ENCODE assay signal across 24 mouse cellular contexts in the genomic region with DNA sequence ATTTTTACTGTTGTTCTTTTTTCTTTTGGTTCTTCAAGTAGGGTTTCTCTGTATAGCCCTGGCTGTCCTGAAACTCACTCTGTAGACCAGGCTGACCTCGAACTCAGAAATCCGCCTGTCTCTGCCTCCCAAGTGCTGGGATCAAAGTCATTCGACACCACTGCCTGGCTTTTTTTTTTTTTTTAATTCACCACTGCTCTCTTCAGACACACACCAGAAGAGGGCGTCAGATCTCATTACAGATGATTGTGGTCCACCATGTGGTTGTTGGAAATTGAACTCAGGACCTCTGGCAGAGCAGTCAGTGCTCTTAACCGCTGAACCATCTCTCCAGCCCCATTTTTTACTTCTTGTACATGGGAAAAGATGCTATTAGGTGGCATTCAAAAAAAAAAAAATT. TPM values are rescaled to one million over a fixed set of nuclear protein-coding genes. Genes with fewer than 3 reads are reported as not detected.
"Had no signal": no experiment of that assay in that cellular context is flagged by ENCODE, and none has a peak within 500 bp of the region (broad histone marks: within the 10 kb centered on the region; RNA-seq: fewer than 3 reads in every experiment).

No protein-coding gene starts in this region.

RNA-seq across cellular contexts. Expression of a gene that starts 11.1 kb away (rescaled TPM):
- total RNA-seq: common myeloid progenitor, adult 5-6 weeks; gastrocnemius, adult 18-20 months; gastrocnemius, adult 2 months; gastrocnemius, adult 8-10 months; gastrocnemius, postnatal 10 days; gastrocnemius, postnatal 14 days; gastrocnemius, postnatal 25 days; gastrocnemius, postnatal 36 days; gastrocnemius, postnatal 4 days; granulocyte monocyte progenitor cell, adult 5-6 weeks; heart, adult 18-20 months; heart, adult 2 months; heart, adult 8-10 months had no signal
- polyA plus RNA-seq: cortical plate, adult 2 months; embryonic facial prominence, embryonic 11.5 days; embryonic facial prominence, embryonic 12.5 days; embryonic facial prominence, embryonic 15.5 days; erythroblast, embryonic 14.5 days; forebrain, embryonic 10.5 days; forebrain, embryonic 11.5 days; forebrain, embryonic 12.5 days; frontal cortex, adult 2 months; gonadal fat pad, adult 2 months; heart, adult 2 months; heart, embryonic 10.5 days had no signal

RNA-seq across cellular contexts. Expression of a gene that starts 36.8 kb away (rescaled TPM):
- total RNA-seq: common myeloid progenitor, adult 5-6 weeks; granulocyte monocyte progenitor cell, adult 5-6 weeks had no signal
- polyA plus RNA-seq: erythroblast, embryonic 14.5 days had no signal

RNA-seq across cellular contexts. Expression of a gene that starts 43.9 kb away (rescaled TPM):
- total RNA-seq: common myeloid progenitor, adult 5-6 weeks; granulocyte monocyte progenitor cell, adult 5-6 weeks; heart, adult 2 months had no signal
- polyA plus RNA-seq: erythroblast, embryonic 14.5 days had no signal

RNA-seq across cellular contexts. Expression of a gene that starts 59.8 kb away (rescaled TPM):
- polyA plus RNA-seq: erythroblast, embryonic 14.5 days had no signal
